Mouse (Mus musculus) erythroblast, embryonic 14.5 days (primary cell): Measurements from ENCODE around the gene Cadm4. TPM values are rescaled to one million over a fixed set of nuclear protein-coding genes. Genes with fewer than 3 reads are reported as not detected.

Experiments used
- H3K27me3 ChIP-seq: 2 replicates; pipeline ENCODE4 v1.6.1; 2012; ENCODE audit warnings: inconsistent platforms; ENCODE audit not compliant: control insufficient read depth
- H3K36me3 ChIP-seq: 2 replicates; pipeline ENCODE4 v1.6.1; 2012; ENCODE audit warnings: mild to moderate bottlenecking, inconsistent platforms; ENCODE audit not compliant: control insufficient read depth
- H3K4me1 ChIP-seq: 2 replicates; pipeline ENCODE4 v1.6.1; 2012; ENCODE audit warnings: inconsistent platforms; ENCODE audit not compliant: control insufficient read depth
- H3K4me3 ChIP-seq: replicated peaks from 2 replicates; pipeline ENCODE3; 2012; ENCODE audit warnings: moderate library complexity, mild to moderate bottlenecking, inconsistent platforms
- H3K9me3 ChIP-seq: 2 replicates; pipeline ENCODE4 v1.6.1; 2012; ENCODE audit warnings: low read length, inconsistent platforms, mixed read lengths; ENCODE audit not compliant: control insufficient read depth
- GATA1 ChIP-seq: IDR thresholded peaks from 2 replicates; pipeline ENCODE4 v1.6.1; 2012; ENCODE audit warnings: low read length, inconsistent platforms, mixed read lengths
- TAL1 ChIP-seq: IDR thresholded peaks from 3 replicates; pipeline ENCODE4 v1.6.1; 2012; ENCODE audit warnings: low read length, inconsistent platforms, mixed read lengths
- polyA plus RNA-seq: library from polyadenylated mRNA; stranded (reverse); fragments of >175 nt; gene quantifications from 2 replicates; pipeline ENCODE4 v1.2.3, GENCODE M21; 2012

Gene Cadm4
- polyA plus RNA-seq, 1 experiment, result 0.01 TPM

DNA sequence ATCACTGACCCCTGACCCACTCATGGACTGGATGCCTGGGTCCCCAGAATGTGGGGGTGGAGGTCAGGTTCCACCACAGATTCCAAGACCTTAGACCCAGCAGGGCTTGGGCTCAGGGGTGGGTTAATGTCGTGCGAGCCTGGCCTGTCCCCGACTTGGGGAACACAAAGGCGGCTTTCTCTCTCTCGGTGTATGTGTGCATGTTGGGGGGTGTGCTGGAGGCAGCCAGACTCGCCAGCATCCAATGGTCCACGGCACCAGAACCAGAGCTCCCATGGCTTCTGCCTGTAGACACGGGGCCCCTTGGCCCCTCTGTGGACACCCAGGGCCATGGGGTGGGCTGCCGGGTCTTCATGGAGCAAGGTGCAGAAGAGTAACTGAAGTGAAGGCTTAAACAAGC, 3.7 kb downstream of the Cadm4 start:
- TF ChIP-seq TAL1 (no peak), GATA1 (no peak)
- Histone ChIP-seq H3K4me1 (peaks cover 9% of the 10 kb centered on the region), H3K9me3 (peaks cover 3% of the 10 kb centered on the region; the same call in 1 of the 2 replicates), H3K4me3 (no peak overlapping the region), H3K27me3 (peaks cover 56% of the 10 kb centered on the region), H3K36me3 (no peaks in the 10 kb centered on the region)

DNA sequence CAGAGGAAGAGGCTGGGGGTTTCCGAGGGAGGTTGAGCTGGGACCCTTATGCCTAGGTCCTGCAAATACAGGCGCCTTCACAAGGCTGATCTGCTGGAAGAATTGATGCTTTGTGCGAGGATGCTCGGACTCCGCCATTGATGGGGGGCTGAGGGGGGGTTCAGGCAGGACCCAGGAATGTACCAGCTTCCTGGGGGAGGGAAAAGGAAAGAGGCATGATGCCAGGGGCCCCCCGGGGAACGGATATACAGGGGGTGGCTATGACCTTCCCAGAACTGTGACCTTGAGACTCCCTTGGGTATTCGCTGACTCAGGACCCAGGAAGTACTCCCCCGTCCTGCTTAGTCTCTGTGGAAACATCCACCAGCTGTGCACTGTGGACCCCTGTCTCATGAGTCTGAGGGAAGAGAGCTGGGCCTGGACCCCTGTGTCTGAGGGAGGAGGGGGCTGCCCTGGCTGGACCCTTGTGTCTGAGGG, 4.9 kb downstream of the Cadm4 start:
- Histone ChIP-seq H3K9me3 (peaks cover under 1% of the 10 kb centered on the region; the same call in 1 of the 2 replicates), H3K27me3 (peaks cover 44% of the 10 kb centered on the region), H3K36me3 (no peaks in the 10 kb centered on the region)

DNA sequence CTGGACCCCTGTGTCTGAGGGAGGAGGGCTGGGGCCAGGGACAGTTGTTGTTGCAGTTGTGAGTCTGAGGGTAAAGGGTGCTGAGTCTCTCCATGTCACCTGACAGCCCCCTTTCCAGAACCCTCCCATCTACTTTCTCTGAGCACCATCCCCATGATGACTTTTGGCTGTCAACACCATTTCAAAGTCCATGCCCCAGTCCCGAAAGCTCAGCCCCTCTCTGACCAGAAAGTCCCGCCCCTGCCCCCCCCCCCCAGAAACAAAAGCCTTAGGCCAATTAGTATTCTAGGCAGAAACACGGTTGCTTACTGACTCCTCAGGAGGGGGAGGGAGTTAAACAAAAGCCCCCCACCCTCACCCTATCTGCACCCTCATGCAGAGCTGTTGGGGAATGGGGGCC, 5.6 kb downstream of the Cadm4 start:
- Histone ChIP-seq H3K9me3 (no peaks in the 10 kb centered on the region), H3K4me3 (no peak overlapping the region), H3K4me1 (no peaks in the 10 kb centered on the region), H3K27me3 (peaks cover 37% of the 10 kb centered on the region), H3K36me3 (no peaks in the 10 kb centered on the region)
- TF ChIP-seq GATA1, result no peak
- TF ChIP-seq TAL1, result no peak

More for the DNA sequence above, 4.9 kb downstream of the Cadm4 start:
- TF ChIP-seq TAL1 (no peak), GATA1 (no peak)
- H3K4me3 ChIP-seq, result no peak overlapping the region
- H3K4me1 ChIP-seq, result peaks cover 3% of the 10 kb centered on the region

GRCm38 (mm10) chr7:24488303-24488702, 6.5 kb downstream of the Cadm4 start:
- no peaks in the 10 kb centered on the region for H3K4me1 ChIP-seq
- TF ChIP-seq GATA1 (no peak), TAL1 (no peak)
- H3K4me3 ChIP-seq, result no peak overlapping the region
- no peaks in the 10 kb centered on the region for H3K36me3 ChIP-seq
- H3K27me3 ChIP-seq, result peaks cover 28% of the 10 kb centered on the region
- H3K9me3 ChIP-seq, result no peaks in the 10 kb centered on the region

GRCm38 (mm10) chr7:24499856-24500577, 18.2 kb downstream of the Cadm4 start:
- Histone ChIP-seq H3K27me3 (peaks cover 70% of the 10 kb centered on the region), H3K4me3 (no peak overlapping the region), H3K4me1 (peaks cover 5% of the 10 kb centered on the region), H3K9me3 (peaks cover 9% of the 10 kb centered on the region), H3K36me3 (no peaks in the 10 kb centered on the region)
- TF ChIP-seq TAL1, result no peak
- TF ChIP-seq GATA1, result no peak

GRCm38 (mm10) chr7:24500929-24501328, 19.1 kb downstream of the Cadm4 start:
- Histone ChIP-seq H3K4me3 (no peak overlapping the region), H3K4me1 (peaks cover 7% of the 10 kb centered on the region), H3K9me3 (peaks cover 9% of the 10 kb centered on the region), H3K36me3 (no peaks in the 10 kb centered on the region), H3K27me3 (peaks cover 79% of the 10 kb centered on the region)
- no peak for TF ChIP-seq GATA1
- no peak for TF ChIP-seq TAL1

GRCm38 (mm10) chr7:24501492-24501891, 19.7 kb downstream of the Cadm4 start:
- no peaks in the 10 kb centered on the region for H3K36me3 ChIP-seq
- TF ChIP-seq GATA1 (no peak), TAL1 (no peak)
- H3K27me3 ChIP-seq, result peaks cover 85% of the 10 kb centered on the region
- H3K4me1 ChIP-seq, result peaks cover 9% of the 10 kb centered on the region
- peaks cover 9% of the 10 kb centered on the region for H3K9me3 ChIP-seq
- no peak overlapping the region for H3K4me3 ChIP-seq

- Histone ChIP-seq H3K36me3 (no peaks in the 10 kb centered on the region), H3K4me3 (no peak overlapping the region), H3K9me3 (peaks cover 9% of the 10 kb centered on the region), H3K4me1 (peaks cover 25% of the 10 kb centered on the region), H3K27me3 (peaks cover 80% of the 10 kb centered on the region)
- no peak for TF ChIP-seq TAL1
- TF ChIP-seq GATA1, result no peak
Measured at GRCm38 (mm10) chr7:24504004-24504403, 22.2 kb downstream of the Cadm4 start.

GRCm38 (mm10) chr7:24504868-24505267, 23.0 kb downstream of the Cadm4 start:
- Histone ChIP-seq H3K36me3 (no peaks in the 10 kb centered on the region), H3K4me1 (peaks cover 25% of the 10 kb centered on the region), H3K9me3 (peaks cover 9% of the 10 kb centered on the region), H3K27me3 (peaks cover 71% of the 10 kb centered on the region), H3K4me3 (no peak overlapping the region)
- TF ChIP-seq TAL1 (no peak), GATA1 (no peak)
